Mouse (Mus musculus) bone marrow, adult 2 months (tissue): ENCODE measurements around the gene Mpst. TPM values are rescaled to one million over a fixed set of nuclear protein-coding genes. Genes with fewer than 3 reads are reported as not detected.

Experiments
- H3K27ac ChIP-seq: fragments of 200-500 bp; 2 replicates; pipeline ENCODE4 v1.5.1; 2012; ENCODE audit warnings: low read depth, mild to moderate bottlenecking, control low read depth, inconsistent platforms, low read length; ENCODE audit not compliant: control insufficient read depth, poor library complexity, insufficient read depth
- H3K4me1 ChIP-seq: fragments of 200-500 bp; 2 replicates; pipeline ENCODE4 v1.6.1; 2011; ENCODE audit warnings: low read length; ENCODE audit not compliant: control insufficient read depth, insufficient read depth
- H3K4me3 ChIP-seq: fragments of 200-500 bp; replicated peaks from 2 replicates; pipeline ENCODE3; 2011; ENCODE audit warnings: mild to moderate bottlenecking, low read depth, low read length, control low read depth; ENCODE audit not compliant: control insufficient read depth
- CTCF ChIP-seq: fragments of 200-500 bp; IDR thresholded peaks from 2 replicates; pipeline ENCODE4 v1.5.1; 2011; ENCODE audit warnings: low read length, control low read depth; ENCODE audit not compliant: control insufficient read depth, insufficient read depth
- POLR2A ChIP-seq: fragments of 200-500 bp; IDR thresholded peaks from 2 replicates; pipeline ENCODE4 v1.6.1; 2011; ENCODE audit warnings: low read depth, mild to moderate bottlenecking, control low read depth, low read length, borderline replicate concordance; ENCODE audit not compliant: control insufficient read depth
- WGBS: fragments of 180-500 bp; shearing (Covaris S2); methylation state at CpG from one replicate; pipeline ENCODE4 v1.1.7; 2018; 5-methylcytosine and 5-hydroxymethylcytosine counted together
- polyA plus RNA-seq: library from polyadenylated mRNA; stranded (reverse); fragments of >200 nt; gene quantifications from 2 replicates; pipeline ENCODE4 v1.2.4, GENCODE M21; 2011; ENCODE audit warnings: low replicate concordance; ENCODE audit not compliant: missing spikeins, insufficient read depth, insufficient read length

Gene Mpst
- polyA plus RNA-seq, 1 experiment, result 49.5 TPM

GRCm38 (mm10) chr15:78455168-78455567, 49.0 kb downstream of the Mpst start:
- H3K27ac ChIP-seq, result no peak overlapping the region
- no peak overlapping the region for H3K4me3 ChIP-seq
- H3K4me1 ChIP-seq, result no peaks in the 10 kb centered on the region; the same call in 1 of the 2 replicates
- WGBS, result 42% methylated on average over 4 of the region's 4 CpGs
- no peak for TF ChIP-seq POLR2A

GRCm38 (mm10) chr15:78456051-78456450, 49.8 kb downstream of the Mpst start:
- H3K27ac ChIP-seq, result no peak overlapping the region
- 80% methylated on average over 7 of the region's 7 CpGs for WGBS
- no peak overlapping the region for H3K4me3 ChIP-seq
- H3K4me1 ChIP-seq, result no peaks in the 10 kb centered on the region; the same call in 1 of the 2 replicates
- TF ChIP-seq CTCF (no peak), POLR2A (no peak)

- 71% methylated on average over 10 of the region's 10 CpGs for WGBS
- TF ChIP-seq POLR2A (no peak), CTCF (no peak)
- no peaks in the 10 kb centered on the region; the same call in 1 of the 2 replicates for H3K4me1 ChIP-seq
- no peak overlapping the region for H3K27ac ChIP-seq
- H3K4me3 ChIP-seq, result no peak overlapping the region
Observed at GRCm38 (mm10) chr15:78457193-78457592, 51.0 kb downstream of the Mpst start.

- no peak overlapping the region for H3K27ac ChIP-seq
- H3K4me3 ChIP-seq, result no peak overlapping the region
- no peaks in the 10 kb centered on the region for H3K4me1 ChIP-seq
- no peak for TF ChIP-seq POLR2A
- TF ChIP-seq CTCF, result no peak
- WGBS, result 2% methylated on average over 2 of the region's 2 CpGs
Observed at GRCm38 (mm10) chr15:78462981-78463380, 56.8 kb downstream of the Mpst start.

Other genes with a start within 250 kb of the Mpst start
- 14.3 and 15.1 TPM in 2 replicates for gene Ift27, start 232.3 kb upstream of the Mpst start, polyA plus RNA-seq
- 2.0 and 11.3 TPM in 2 replicates for gene Pvalb, start 200.0 kb upstream of the Mpst start, polyA plus RNA-seq
- 131 and 294 TPM in 2 replicates for gene Ncf4, start 161.6 kb upstream of the Mpst start, polyA plus RNA-seq
- 1.6 and 5.3 TPM in 2 replicates for gene Csf2rb2, start 100.7 kb upstream of the Mpst start, polyA plus RNA-seq
- gene Csf2rb, start 80.7 kb upstream of the Mpst start, polyA plus RNA-seq, result 7.9 and 28.6 TPM in 2 replicates
- gene Tex33, start 10.5 kb upstream of the Mpst start, polyA plus RNA-seq, result not detected in 2 replicates
- 14.5 and 23.8 TPM in 2 replicates for gene Tst, start 509 bp upstream of the Mpst start, polyA plus RNA-seq
- gene Kctd17, start 22.1 kb downstream of the Mpst start, polyA plus RNA-seq, result 14.7 and 14.8 TPM in 2 replicates
- gene Tmprss6, start 62.2 kb downstream of the Mpst start, polyA plus RNA-seq, result 0.47 TPM in 1 of 2 replicates, not detected in the other
- 3.9 and 7.6 TPM in 2 replicates for gene Il2rb, start 88.9 kb downstream of the Mpst start, polyA plus RNA-seq
- 2.4 and 2.7 TPM in 2 replicates for gene C1qtnf6, start 125.0 kb downstream of the Mpst start, polyA plus RNA-seq
- gene Sstr3, start 138.3 kb downstream of the Mpst start, polyA plus RNA-seq, result not detected in 2 replicates
- gene Rac2, start 166.4 kb downstream of the Mpst start, polyA plus RNA-seq, result 94.5 and 156 TPM in 2 replicates
- 49.8 and 105 TPM in 2 replicates for gene Cyth4, start 190.6 kb downstream of the Mpst start, polyA plus RNA-seq